Mouse (Mus musculus): ENCODE measurements around the gene Ndufs1. TPM values are rescaled to one million over a fixed set of nuclear protein-coding genes. Genes with fewer than 3 reads are reported as not detected.

Ndufs1 gene
- polyA plus RNA-seq, 1 experiment from 2014 or later = 155 TPM

DNA sequence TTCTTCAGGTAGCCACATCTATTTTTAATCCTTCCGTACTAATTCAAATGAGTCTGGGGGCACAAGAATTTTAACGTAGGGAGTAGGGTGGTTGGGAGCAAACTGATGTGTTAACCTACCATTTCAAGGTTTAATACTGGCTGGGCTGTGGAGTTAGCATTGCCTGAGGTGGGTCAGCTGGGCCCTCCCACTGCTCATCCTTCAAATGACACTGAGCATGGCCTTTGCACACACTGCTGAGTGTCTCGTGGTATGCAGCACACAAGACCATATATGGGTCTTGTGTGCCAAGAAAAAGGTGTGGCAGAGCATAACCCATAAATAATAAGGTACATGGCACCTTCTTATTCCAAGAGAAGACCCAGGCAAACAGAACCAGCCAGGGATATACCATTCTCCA, 31.0 kb upstream of the Ndufs1 start:
- ATAC-seq (ENCODE audit: low read depth) = no peak
- Histone ChIP-seq H3K9me3 (ENCODE audit: control insufficient read depth, low read length) (no peaks in the 10 kb centered on the region), H3K4me1 (ENCODE audit: control insufficient read depth, insufficient read depth, low read length) (peaks cover 7% of the 10 kb centered on the region; the same call in 1 of the 2 replicates), H3K9ac (replicated peaks; ENCODE audit: low read depth, low read length) (no peak overlapping the region), H3K27ac (ENCODE audit: low read depth, low read length) (no peak overlapping the region), H3K27me3 (ENCODE audit: control insufficient read depth, insufficient read depth, low read length) (no peaks in the 10 kb centered on the region), H3K36me3 (ENCODE audit: control insufficient read depth, insufficient read depth, low read length) (no peaks in the 10 kb centered on the region), H3K4me3 (ENCODE audit: low read depth, low read length) (no peak overlapping the region), H3K4me2 (ENCODE audit: low read depth, low read length) (no peak overlapping the region)
- WGBS = 85% methylated on average over 3 of the region's 3 CpGs

DNA sequence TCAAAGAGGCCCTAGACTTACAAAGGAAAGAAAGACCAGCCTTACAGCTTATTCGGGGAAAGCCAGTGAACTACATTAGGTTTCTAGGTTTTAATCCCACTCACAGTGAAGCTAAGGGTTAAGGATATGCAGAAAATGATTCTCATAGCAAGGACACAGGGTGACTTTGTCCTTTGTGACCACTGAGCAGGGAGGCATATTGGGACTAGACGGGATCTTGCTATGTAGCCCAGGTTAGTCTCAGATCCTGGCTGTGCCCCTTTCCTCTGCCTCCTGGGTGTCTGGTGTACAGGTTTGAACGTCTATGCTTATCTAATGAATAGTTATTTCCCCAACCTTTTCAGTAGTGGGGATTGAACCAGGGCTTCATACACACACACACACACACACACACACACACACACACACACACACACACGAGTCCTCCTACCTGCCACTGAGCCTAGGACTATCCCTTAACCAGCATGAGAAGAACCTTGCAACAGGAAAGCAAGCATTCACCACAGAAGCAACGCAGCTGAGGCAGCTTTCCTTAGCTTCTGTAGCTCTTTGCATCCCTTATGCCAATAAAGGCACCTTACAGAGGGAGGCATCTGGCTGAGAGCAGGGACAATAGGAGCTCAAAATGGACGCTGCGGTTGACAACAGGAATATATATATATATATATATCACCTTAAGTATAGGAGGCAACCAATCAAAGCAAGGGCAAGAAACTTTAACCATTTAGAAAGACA, 28.2 kb upstream of the Ndufs1 start:
- peak overlapping the region; percentile 74; the same call in 1 of the 2 replicates for H3K27ac ChIP-seq (ENCODE audit: low read depth, low read length)
- ATAC-seq (ENCODE audit: low read depth) = peak; percentile 13; the same call in 1 of the 2 replicates
- no peaks in the 10 kb centered on the region for H3K27me3 ChIP-seq (ENCODE audit: control insufficient read depth, insufficient read depth, low read length)
- H3K4me3 ChIP-seq (ENCODE audit: low read depth, low read length) = no peak overlapping the region
- H3K36me3 ChIP-seq (ENCODE audit: control insufficient read depth, insufficient read depth, low read length) = no peaks in the 10 kb centered on the region
- peaks cover 7% of the 10 kb centered on the region; the same call in 1 of the 2 replicates for H3K4me1 ChIP-seq (ENCODE audit: control insufficient read depth, insufficient read depth, low read length)
- H3K9me3 ChIP-seq (ENCODE audit: control insufficient read depth, low read length) = no peaks in the 10 kb centered on the region
- H3K9ac ChIP-seq (replicated peaks; ENCODE audit: low read depth, low read length) = no peak overlapping the region
- WGBS = 21% methylated on average over 7 of the region's 7 CpGs
- H3K4me2 ChIP-seq (ENCODE audit: low read depth, low read length) = no peak overlapping the region

DNA sequence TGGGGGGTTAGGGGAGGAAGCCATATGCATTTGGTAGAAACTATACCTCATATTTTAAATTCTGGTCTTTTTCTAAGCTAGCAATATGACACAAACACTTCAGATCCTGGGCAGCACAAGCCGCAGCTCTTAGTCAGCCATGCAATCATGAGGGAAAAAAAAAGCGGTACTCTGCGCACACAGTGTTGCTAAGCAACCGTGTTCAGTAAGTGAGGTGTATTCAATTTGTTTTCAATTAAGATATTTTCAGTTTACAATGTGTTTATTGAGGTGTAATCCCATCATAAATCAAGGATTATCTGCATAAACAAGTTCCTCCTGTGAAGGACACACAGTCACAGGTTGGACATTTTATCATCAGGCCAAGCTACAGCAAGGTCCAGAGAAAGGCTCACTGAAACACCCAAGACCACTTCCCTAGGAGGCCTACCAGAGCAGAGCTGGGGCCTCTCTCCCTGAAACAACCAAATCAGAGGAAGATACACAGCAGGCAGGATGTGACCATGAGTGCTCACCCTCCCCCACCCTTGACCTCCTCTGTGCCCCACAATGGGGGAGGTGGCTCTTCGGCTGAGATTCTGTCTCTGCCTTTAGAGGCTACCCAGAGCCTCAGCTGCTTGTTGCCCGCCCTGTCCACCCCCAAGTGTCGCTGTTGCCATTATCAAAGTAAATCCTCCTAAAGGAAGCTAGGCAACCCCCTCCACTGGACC, 27.5 kb upstream of the Ndufs1 start:
- H3K4me2 ChIP-seq (ENCODE audit: low read depth, low read length) = no peak overlapping the region
- no peak overlapping the region for H3K4me3 ChIP-seq (ENCODE audit: low read depth, low read length)
- H3K27me3 ChIP-seq (ENCODE audit: control insufficient read depth, insufficient read depth, low read length) = no peaks in the 10 kb centered on the region
- whole genome bisulfite sequencing = 5% methylated on average over 7 of the region's 7 CpGs
- H3K9ac ChIP-seq (replicated peaks; ENCODE audit: low read depth, low read length) = no peak overlapping the region
- no peaks in the 10 kb centered on the region for H3K36me3 ChIP-seq (ENCODE audit: control insufficient read depth, insufficient read depth, low read length)
- peak; percentile 90 for ATAC-seq (ENCODE audit: low read depth)
- H3K27ac ChIP-seq (ENCODE audit: low read depth, low read length) = peak overlapping the region; percentile 74
- H3K4me1 ChIP-seq (ENCODE audit: control insufficient read depth, insufficient read depth, low read length) = peaks cover 7% of the 10 kb centered on the region; the same call in 1 of the 2 replicates
- no peaks in the 10 kb centered on the region for H3K9me3 ChIP-seq (ENCODE audit: control insufficient read depth, low read length)

DNA sequence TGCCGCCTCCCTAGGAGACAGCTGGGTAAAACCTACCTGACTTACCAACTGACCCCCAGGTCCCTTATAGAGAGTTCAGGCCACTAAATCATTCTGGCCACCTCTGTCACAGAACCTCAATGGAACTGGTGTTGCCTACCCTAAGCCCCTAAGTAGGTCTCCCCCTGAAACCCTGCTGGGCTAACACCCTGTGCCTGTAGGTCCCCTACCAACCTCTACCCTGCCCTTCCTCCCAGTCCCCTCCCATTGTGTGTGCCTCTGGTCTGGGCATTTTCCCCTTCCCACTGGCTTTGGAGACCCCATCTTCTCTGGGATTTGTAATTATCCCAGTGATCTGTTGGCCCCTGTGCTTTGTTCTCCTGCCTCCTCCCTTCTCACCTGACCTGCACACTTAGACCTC, 26.8 kb upstream of the Ndufs1 start:
- Histone ChIP-seq H3K27ac (ENCODE audit: low read depth, low read length) (no peak overlapping the region), H3K27me3 (ENCODE audit: control insufficient read depth, insufficient read depth, low read length) (no peaks in the 10 kb centered on the region), H3K4me2 (ENCODE audit: low read depth, low read length) (no peak overlapping the region), H3K4me3 (ENCODE audit: low read depth, low read length) (no peak overlapping the region), H3K4me1 (ENCODE audit: control insufficient read depth, insufficient read depth, low read length) (peaks cover 7% of the 10 kb centered on the region; the same call in 1 of the 2 replicates), H3K9me3 (ENCODE audit: control insufficient read depth, low read length) (no peaks in the 10 kb centered on the region), H3K9ac (replicated peaks; ENCODE audit: low read depth, low read length) (no peak overlapping the region), H3K36me3 (ENCODE audit: control insufficient read depth, insufficient read depth, low read length) (no peaks in the 10 kb centered on the region)
- WGBS = 59% methylated on average over 1 of the region's 1 CpGs
- peak; percentile 70 for ATAC-seq (ENCODE audit: low read depth)

DNA sequence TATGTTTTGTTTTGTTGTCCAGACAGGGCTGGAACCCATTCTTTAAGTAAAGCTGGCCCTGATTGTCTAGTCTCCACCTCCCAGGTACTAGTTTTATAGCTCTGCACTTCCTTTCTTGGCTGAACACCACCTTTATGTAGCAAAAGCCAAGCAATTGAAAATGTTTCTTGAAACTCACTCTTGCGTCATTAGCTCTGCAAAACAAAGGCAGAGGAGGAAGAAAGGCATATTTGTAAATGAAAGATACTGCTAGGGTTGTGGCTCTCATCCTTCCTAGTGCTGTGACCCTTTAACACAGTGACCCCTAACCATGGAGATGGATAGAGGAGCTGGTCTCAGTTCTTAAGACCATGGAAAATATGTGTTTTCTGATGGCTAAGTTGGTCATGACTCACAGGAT, 25.0 kb upstream of the Ndufs1 start:
- Histone ChIP-seq H3K27ac (ENCODE audit: low read depth, low read length) (no peak overlapping the region), H3K9ac (replicated peaks; ENCODE audit: low read depth, low read length) (no peak overlapping the region), H3K4me1 (ENCODE audit: control insufficient read depth, insufficient read depth, low read length) (peaks cover 7% of the 10 kb centered on the region; the same call in 1 of the 2 replicates), H3K9me3 (ENCODE audit: control insufficient read depth, low read length) (no peaks in the 10 kb centered on the region), H3K27me3 (ENCODE audit: control insufficient read depth, insufficient read depth, low read length) (no peaks in the 10 kb centered on the region), H3K4me3 (ENCODE audit: low read depth, low read length) (no peak overlapping the region), H3K36me3 (ENCODE audit: control insufficient read depth, insufficient read depth, low read length) (no peaks in the 10 kb centered on the region), H3K4me2 (ENCODE audit: low read depth, low read length) (no peak overlapping the region)
- no peak for ATAC-seq (ENCODE audit: low read depth)
- 63% methylated on average over 1 of the region's 1 CpGs for WGBS

DNA sequence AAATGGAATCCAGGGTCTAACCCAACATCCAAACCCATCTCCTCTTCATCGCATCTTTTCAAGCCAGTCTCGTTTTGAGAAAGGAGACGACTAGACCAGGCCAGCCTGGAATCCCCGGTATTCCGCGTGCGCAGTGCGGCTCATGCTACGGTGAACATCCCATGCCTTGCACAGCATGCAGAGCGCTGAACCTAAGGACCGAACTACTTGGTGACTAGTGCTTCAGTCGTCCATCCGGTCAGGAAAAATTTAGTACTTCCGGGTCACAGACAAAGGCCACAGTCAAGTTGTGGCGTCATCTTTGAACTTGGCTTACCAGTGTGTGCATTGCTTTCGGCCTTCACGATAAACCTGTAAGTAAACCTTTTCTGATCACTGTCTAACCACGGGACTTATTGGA, 23.7 kb upstream of the Ndufs1 start:
- Histone ChIP-seq H3K4me1 (ENCODE audit: control insufficient read depth, insufficient read depth, low read length) (peaks cover 7% of the 10 kb centered on the region; the same call in 1 of the 2 replicates), H3K27ac (ENCODE audit: low read depth, low read length) (no peak overlapping the region), H3K9ac (replicated peaks; ENCODE audit: low read depth, low read length) (no peak overlapping the region), H3K9me3 (ENCODE audit: control insufficient read depth, low read length) (no peaks in the 10 kb centered on the region), H3K27me3 (ENCODE audit: control insufficient read depth, insufficient read depth, low read length) (no peaks in the 10 kb centered on the region), H3K4me2 (ENCODE audit: low read depth, low read length) (no peak overlapping the region), H3K36me3 (ENCODE audit: control insufficient read depth, insufficient read depth, low read length) (no peaks in the 10 kb centered on the region), H3K4me3 (ENCODE audit: low read depth, low read length) (no peak overlapping the region)
- ATAC-seq (ENCODE audit: low read depth) = no peak
- WGBS = 96% methylated on average over 18 of the region's 18 CpGs

DNA sequence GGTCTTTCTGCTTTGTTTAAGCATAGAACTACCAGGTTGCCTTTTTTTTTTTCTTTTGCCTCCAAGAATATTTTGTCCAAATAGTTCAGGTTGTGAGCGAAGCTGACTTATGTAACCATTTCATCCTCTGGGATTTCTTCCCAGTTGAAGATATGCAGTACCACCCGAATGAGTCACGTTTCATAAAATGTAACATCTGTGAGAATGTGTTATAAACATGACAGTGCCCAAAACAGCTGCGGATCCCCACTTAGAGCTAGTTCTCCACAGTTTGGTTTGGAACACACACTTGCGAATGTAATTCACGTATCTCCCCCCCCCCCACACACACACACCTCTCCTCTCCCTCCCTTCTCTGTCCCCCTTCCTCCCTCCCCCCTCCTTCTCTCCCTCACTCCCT, 22.8 kb upstream of the Ndufs1 start:
- Histone ChIP-seq H3K9ac (replicated peaks; ENCODE audit: low read depth, low read length) (no peak overlapping the region), H3K4me1 (ENCODE audit: control insufficient read depth, insufficient read depth, low read length) (peaks cover 4% of the 10 kb centered on the region; the same call in 1 of the 2 replicates), H3K9me3 (ENCODE audit: control insufficient read depth, low read length) (no peaks in the 10 kb centered on the region), H3K27ac (ENCODE audit: low read depth, low read length) (no peak overlapping the region), H3K4me2 (ENCODE audit: low read depth, low read length) (no peak overlapping the region), H3K4me3 (ENCODE audit: low read depth, low read length) (no peak overlapping the region), H3K36me3 (ENCODE audit: control insufficient read depth, insufficient read depth, low read length) (no peaks in the 10 kb centered on the region), H3K27me3 (ENCODE audit: control insufficient read depth, insufficient read depth, low read length) (no peaks in the 10 kb centered on the region)
- no peak for ATAC-seq (ENCODE audit: low read depth)
- 98% methylated on average over 6 of the region's 6 CpGs for WGBS

DNA sequence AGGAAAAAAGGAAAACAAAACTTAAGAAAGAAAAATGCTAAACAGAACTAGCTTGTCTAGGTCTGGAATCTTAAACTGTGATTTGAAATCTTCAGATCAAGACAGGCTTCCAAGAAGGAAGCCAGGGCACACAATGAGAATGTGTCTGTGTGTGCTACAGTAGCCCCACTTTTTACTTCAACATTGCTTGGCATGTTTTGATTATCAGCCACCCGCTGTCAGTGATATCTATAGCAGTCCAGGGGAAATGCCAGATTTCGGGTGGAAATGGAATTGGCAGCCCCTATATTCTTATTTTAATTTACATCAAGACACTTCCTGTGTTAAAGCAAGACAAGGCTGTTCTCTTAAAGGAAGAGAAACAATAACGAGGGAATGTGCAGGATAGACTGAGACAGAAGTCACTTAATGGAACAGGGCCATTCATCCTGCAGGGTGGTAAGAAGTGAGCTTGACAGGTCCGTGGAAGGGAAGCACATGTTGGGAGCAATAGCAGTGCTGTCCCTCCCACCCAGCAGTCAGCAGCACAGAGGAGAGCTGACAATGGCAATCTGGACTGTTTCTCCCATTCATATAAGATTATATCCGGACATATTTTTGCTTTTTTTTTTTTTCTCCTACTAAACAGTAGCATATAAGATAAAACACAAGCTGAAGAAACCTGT, 19.3 kb upstream of the Ndufs1 start:
- Histone ChIP-seq H3K27me3 (ENCODE audit: control insufficient read depth, insufficient read depth, low read length) (no peaks in the 10 kb centered on the region), H3K27ac (ENCODE audit: low read depth, low read length) (no peak overlapping the region), H3K36me3 (ENCODE audit: control insufficient read depth, insufficient read depth, low read length) (no peaks in the 10 kb centered on the region), H3K4me1 (ENCODE audit: control insufficient read depth, insufficient read depth, low read length) (no peaks in the 10 kb centered on the region), H3K4me2 (ENCODE audit: low read depth, low read length) (no peak overlapping the region), H3K9ac (replicated peaks; ENCODE audit: low read depth, low read length) (no peak overlapping the region), H3K4me3 (ENCODE audit: low read depth, low read length) (no peak overlapping the region), H3K9me3 (ENCODE audit: control insufficient read depth, low read length) (no peaks in the 10 kb centered on the region)
- no peak for ATAC-seq (ENCODE audit: low read depth)
- WGBS = 67% methylated on average over 5 of the region's 5 CpGs
